Mouse (Mus musculus) liver, embryonic 16.5 days (tissue): ENCODE measurements around the gene Exog. TPM values are rescaled to one million over a fixed set of nuclear protein-coding genes. Genes with fewer than 3 reads are reported as not detected.

Source experiments
- ATAC-seq: fragments of 200-750 bp; cut with Nextera tagmentation; 2 replicates; pipeline ENCODE4 v1.8.0; 2017; ENCODE audit warnings: low read depth, mild to moderate bottlenecking, moderate number of reproducible peaks, moderate library complexity
- H3K27ac ChIP-seq: fragments of 300-500 bp; sonication (generic); 2 replicates; pipeline ENCODE4 v1.5.1; 2014; ENCODE audit warnings: mild to moderate bottlenecking, low read length
- H3K27me3 ChIP-seq: fragments of 300-500 bp; sonication (generic); 2 replicates; pipeline ENCODE4 v1.6.1; 2014; ENCODE audit warnings: low read depth, low read length, mixed read lengths; ENCODE audit not compliant: control insufficient read depth, insufficient read depth
- H3K36me3 ChIP-seq: fragments of 300-500 bp; sonication (generic); 2 replicates; pipeline ENCODE4 v1.6.1; 2014; ENCODE audit warnings: mild to moderate bottlenecking; ENCODE audit not compliant: control insufficient read depth, insufficient read depth
- H3K4me1 ChIP-seq: fragments of 300-500 bp; sonication (generic); 2 replicates; pipeline ENCODE4 v1.6.1; 2014; ENCODE audit warnings: low read depth, low read length, mixed read lengths; ENCODE audit not compliant: control insufficient read depth
- H3K4me2 ChIP-seq: fragments of 300-500 bp; sonication (generic); 2 replicates; pipeline ENCODE4 v1.6.1; 2014; ENCODE audit warnings: low read depth, low read length, mixed read lengths
- H3K4me3 ChIP-seq: fragments of 300-500 bp; sonication (generic); 2 replicates; pipeline ENCODE4 v1.5.1; 2014; ENCODE audit warnings: low read depth, mild to moderate bottlenecking, low read length
- H3K9ac ChIP-seq: fragments of 300-500 bp; sonication (generic); 2 replicates; pipeline ENCODE4 v1.6.1; 2014; ENCODE audit warnings: low read depth, low read length
- H3K9me3 ChIP-seq: fragments of 300-500 bp; sonication (generic); replicated peaks from 2 replicates; pipeline ENCODE4 v1.6.1; 2016; ENCODE audit warnings: low read length; ENCODE audit not compliant: control insufficient read depth
- WGBS: fragments of 180-500 bp; shearing (Covaris S2); extraction: QIAGEN DNeasy Blood & Tissue Kit; methylation state at CpG from one replicate; pipeline ENCODE4 v1.1.7; 2014; ENCODE audit not compliant: insufficient replicate concordance; 5-methylcytosine and 5-hydroxymethylcytosine counted together
- polyA plus RNA-seq: library from polyadenylated mRNA; unstranded; fragments of >200 nt; fragmentation: Nextera tagmentation; extraction: Ambion mirVana; gene quantifications from 2 replicates; pipeline ENCODE4 v1.2.1, GENCODE M21; 2015

Gene Exog
- polyA plus RNA-seq, 1 experiment from 2014 or later: 4.9 TPM

GRCm38 (mm10) chr9:119484868-119485267 is 40.1 kb downstream of the Exog start:
- H3K4me1 ChIP-seq: no peaks in the 10 kb centered on the region
- H3K4me3 ChIP-seq: no peak overlapping the region
- no peak overlapping the region for H3K9ac ChIP-seq
- H3K4me2 ChIP-seq: no peak overlapping the region
- H3K9me3 ChIP-seq: no peaks in the 10 kb centered on the region
- no peak for ATAC-seq
- no peaks in the 10 kb centered on the region for H3K36me3 ChIP-seq
- 75% methylated on average over 13 of the region's 13 CpGs for WGBS
- H3K27ac ChIP-seq: no peak overlapping the region
- H3K27me3 ChIP-seq: no peaks in the 10 kb centered on the region

DNA sequence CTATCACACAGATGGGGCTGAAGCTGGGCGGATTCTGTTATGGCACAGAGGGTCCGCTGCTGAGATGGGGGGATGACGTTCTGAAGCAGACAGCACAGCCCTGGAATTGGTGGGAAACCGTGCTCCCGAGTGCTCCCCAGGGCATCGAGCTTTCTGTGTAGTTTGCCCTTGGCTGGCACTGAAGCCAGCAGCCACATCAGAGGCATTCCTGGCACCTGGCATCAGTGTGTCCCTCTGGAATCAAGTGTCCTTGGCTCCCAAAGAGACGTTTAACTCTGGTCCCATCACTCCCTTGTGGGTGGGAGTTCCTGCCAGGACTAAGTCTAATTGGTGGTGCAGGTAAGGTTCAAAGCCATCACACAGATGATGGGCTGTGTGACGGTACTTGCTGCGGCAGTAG is 51.6 kb downstream of the Exog start:
- ATAC-seq: no peak
- 61% methylated on average over 9 of the region's 9 CpGs for WGBS
- Histone ChIP-seq H3K36me3 (no peaks in the 10 kb centered on the region), H3K9ac (no peak overlapping the region), H3K4me2 (no peak overlapping the region), H3K27me3 (no peaks in the 10 kb centered on the region), H3K4me3 (no peak overlapping the region), H3K27ac (no peak overlapping the region), H3K4me1 (no peaks in the 10 kb centered on the region), H3K9me3 (no peaks in the 10 kb centered on the region)

- Histone ChIP-seq H3K4me1 (no peaks in the 10 kb centered on the region), H3K9ac (no peak overlapping the region), H3K4me2 (no peak overlapping the region), H3K27ac (no peak overlapping the region), H3K4me3 (no peak overlapping the region), H3K36me3 (no peaks in the 10 kb centered on the region), H3K27me3 (no peaks in the 10 kb centered on the region), H3K9me3 (no peaks in the 10 kb centered on the region)
- ATAC-seq: no peak
- 53% methylated on average over 5 of the region's 5 CpGs for WGBS
These were observed 52.2 kb downstream of the Exog start for GRCm38 (mm10) chr9:119496960-119497359.

- H3K36me3 ChIP-seq: no peaks in the 10 kb centered on the region
- no peak overlapping the region for H3K27ac ChIP-seq
- 69% methylated on average over 15 of the region's 15 CpGs for WGBS
- H3K4me1 ChIP-seq: no peaks in the 10 kb centered on the region
- no peaks in the 10 kb centered on the region for H3K9me3 ChIP-seq
- H3K27me3 ChIP-seq: no peaks in the 10 kb centered on the region
- no peak overlapping the region for H3K9ac ChIP-seq
- no peak for ATAC-seq
- H3K4me2 ChIP-seq: no peak overlapping the region
- H3K4me3 ChIP-seq: no peak overlapping the region
These were observed 53.0 kb downstream of the Exog start for GRCm38 (mm10) chr9:119497546-119498246.

DNA sequence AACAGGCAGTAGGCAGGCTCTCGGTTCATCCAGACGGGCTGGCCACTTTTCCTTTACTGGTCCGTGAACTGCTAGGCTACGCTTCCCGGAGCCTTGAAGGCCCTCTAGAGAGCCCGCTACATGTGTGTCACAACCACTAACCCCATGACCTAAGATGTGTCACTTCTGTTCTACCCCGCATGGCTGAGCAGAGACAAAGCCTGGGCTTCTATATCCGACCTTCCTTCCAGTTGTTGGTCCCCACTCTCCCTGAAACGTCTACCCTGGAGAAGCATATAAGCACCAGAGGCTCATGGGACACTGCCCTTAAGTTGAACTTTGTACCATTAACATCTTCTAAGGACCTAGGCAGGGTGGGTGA is 53.5 kb downstream of the Exog start:
- Histone ChIP-seq H3K36me3 (no peaks in the 10 kb centered on the region), H3K9ac (no peak overlapping the region), H3K4me1 (no peaks in the 10 kb centered on the region), H3K4me3 (no peak overlapping the region), H3K4me2 (no peak overlapping the region), H3K9me3 (no peaks in the 10 kb centered on the region), H3K27ac (no peak overlapping the region), H3K27me3 (no peaks in the 10 kb centered on the region)
- 71% methylated on average over 9 of the region's 9 CpGs for WGBS
- ATAC-seq: no peak

DNA sequence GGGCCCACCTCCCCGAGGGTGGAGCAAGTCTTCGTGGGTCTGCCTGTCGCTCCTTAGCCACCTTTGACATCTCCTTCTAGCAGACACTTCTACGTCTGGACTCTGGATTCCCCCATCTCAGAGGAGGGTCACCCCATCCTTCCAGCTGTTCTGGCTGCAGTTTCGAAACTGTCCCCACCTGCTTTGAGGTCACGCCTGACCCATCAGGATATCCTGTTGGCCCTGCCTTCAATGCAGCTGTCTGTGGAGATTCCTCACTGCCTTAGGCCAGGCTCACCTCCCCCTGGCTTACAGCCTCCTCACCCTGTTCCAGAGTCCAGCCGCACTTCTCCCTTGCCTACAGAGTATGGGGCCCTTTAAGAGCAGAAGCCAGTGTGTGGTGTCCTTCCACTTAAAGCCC is 54.1 kb downstream of the Exog start:
- Histone ChIP-seq H3K27ac (no peak overlapping the region), H3K4me3 (no peak overlapping the region), H3K9ac (no peak overlapping the region), H3K9me3 (no peaks in the 10 kb centered on the region), H3K4me2 (no peak overlapping the region), H3K36me3 (no peaks in the 10 kb centered on the region), H3K4me1 (no peaks in the 10 kb centered on the region), H3K27me3 (no peaks in the 10 kb centered on the region)
- no peak for ATAC-seq
- WGBS: 32% methylated on average over 7 of the region's 7 CpGs

DNA sequence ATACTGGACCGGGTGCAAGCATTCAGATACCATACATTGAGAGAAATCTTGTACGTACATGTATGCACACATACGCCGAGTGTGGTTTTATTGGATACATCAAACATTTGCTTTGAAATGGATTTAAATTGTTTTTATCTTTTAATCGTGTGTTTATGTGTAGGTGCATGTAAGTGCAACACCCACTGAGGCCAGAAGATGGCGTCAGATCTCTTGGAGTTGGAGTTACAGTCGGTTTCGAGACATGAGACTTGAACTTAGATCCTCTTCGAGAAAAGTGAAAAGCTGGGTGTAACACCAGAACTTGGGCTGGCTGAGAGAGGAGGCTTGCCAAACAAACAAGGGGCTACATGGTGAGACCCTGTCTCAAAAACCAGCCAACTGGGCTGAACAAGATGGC is 58.9 kb downstream of the Exog start:
- Histone ChIP-seq H3K27ac (no peak overlapping the region), H3K4me1 (no peaks in the 10 kb centered on the region), H3K9ac (no peak overlapping the region), H3K27me3 (no peaks in the 10 kb centered on the region), H3K9me3 (no peaks in the 10 kb centered on the region; the same call in 1 of the 2 replicates), H3K36me3 (no peaks in the 10 kb centered on the region), H3K4me2 (no peak overlapping the region), H3K4me3 (no peak overlapping the region)
- 72% methylated on average over 9 of the region's 9 CpGs for WGBS
- no peak for ATAC-seq

DNA sequence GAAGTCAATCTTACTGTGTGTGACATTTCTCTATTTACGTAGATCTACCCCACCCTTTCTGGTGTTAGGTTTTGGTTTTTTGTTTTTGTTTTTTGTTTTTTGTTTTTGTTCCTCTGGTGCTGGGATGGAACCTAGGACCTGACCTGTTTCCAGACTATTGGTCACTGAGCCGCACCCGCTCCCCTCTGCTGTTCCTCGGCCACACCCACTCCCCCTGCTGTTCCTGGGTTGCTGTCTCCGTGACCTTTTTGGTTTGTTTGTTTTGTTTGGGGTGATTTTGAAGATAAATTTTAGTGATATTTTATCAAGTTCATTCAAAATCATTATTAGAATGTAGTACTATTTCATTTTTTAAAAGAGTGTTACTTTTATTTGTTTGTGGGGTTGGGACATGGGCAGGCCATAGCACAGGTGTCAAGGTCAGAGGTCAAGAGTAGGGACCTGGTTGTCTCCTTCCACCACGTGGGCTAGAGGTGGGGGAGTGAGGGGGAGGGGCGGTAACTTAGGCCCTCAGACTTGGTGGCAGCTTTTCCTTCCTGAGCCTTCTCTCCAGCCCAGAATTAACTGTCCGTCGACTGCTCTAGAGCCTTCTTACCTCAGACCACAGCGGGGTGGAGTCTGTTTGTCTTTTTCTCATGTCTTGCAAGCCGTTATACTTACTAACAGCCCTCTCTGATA is 60.4 kb downstream of the Exog start:
- no peaks in the 10 kb centered on the region for H3K27me3 ChIP-seq
- H3K4me3 ChIP-seq: no peak overlapping the region
- no peaks in the 10 kb centered on the region for H3K36me3 ChIP-seq
- H3K27ac ChIP-seq: no peak overlapping the region
- no peaks in the 10 kb centered on the region for H3K4me1 ChIP-seq
- H3K9ac ChIP-seq: no peak overlapping the region
- 43% methylated on average over 11 of the region's 11 CpGs for WGBS
- H3K9me3 ChIP-seq: no peaks in the 10 kb centered on the region; the same call in 1 of the 2 replicates
- no peak for ATAC-seq
- H3K4me2 ChIP-seq: no peak overlapping the region

GRCm38 (mm10) chr9:119510902-119511301 is 66.2 kb downstream of the Exog start:
- no peak for ATAC-seq
- Histone ChIP-seq H3K27ac (no peak overlapping the region), H3K4me1 (no peaks in the 10 kb centered on the region), H3K9me3 (no peaks in the 10 kb centered on the region; the same call in 1 of the 2 replicates), H3K27me3 (no peaks in the 10 kb centered on the region), H3K4me3 (no peak overlapping the region), H3K9ac (no peak overlapping the region), H3K4me2 (no peak overlapping the region), H3K36me3 (no peaks in the 10 kb centered on the region)
- 53% methylated on average over 6 of the region's 6 CpGs for WGBS
